ENCODE assay signal across 8 mouse cellular contexts in genomic region chr3:131302452-131303319, GRCm38 (mm10). TPM values are rescaled to one million over a fixed set of nuclear protein-coding genes. Genes with fewer than 3 reads are reported as not detected.
DNase-seq lines count a peak whose midpoint lies in the region; ATAC-seq lines count a peak whose summit lies in the region.

Cyp2u1 (minus strand) TSS chr3:131303227.

- H3K4me2 ChIP-seq in embryonic facial prominence, embryonic 12.5 days (replicated peaks): peak within 1 kb of the TSS; percentile 97
- H3K4me2 ChIP-seq in limb, embryonic 13.5 days (replicated peaks): peak within 1 kb of the TSS; percentile 98
- H3K4me2 ChIP-seq in midbrain, embryonic 15.5 days: peak within 1 kb of the TSS; percentile 86

- no peaks in the 10 kb centered on the region for H3K9me3 ChIP-seq in embryonic facial prominence, embryonic 12.5 days
- no peaks in the 10 kb centered on the region for H3K9me3 ChIP-seq in limb, embryonic 13.5 days
- no peaks in the 10 kb centered on the region for H3K9me3 ChIP-seq in midbrain, embryonic 15.5 days

- H3K36me3 ChIP-seq in embryonic facial prominence, embryonic 12.5 days: no peaks in the 10 kb centered on the region
- H3K36me3 ChIP-seq in limb, embryonic 13.5 days: no peaks in the 10 kb centered on the region
- H3K36me3 ChIP-seq in midbrain, embryonic 15.5 days (replicated peaks): no peaks in the 10 kb centered on the region

- H3K4me1 ChIP-seq in embryonic facial prominence, embryonic 12.5 days: 0 out of 2 replicates have a peak, but pooled peaks cover 9% of the 10 kb centered on the region
- peaks cover 20% of the 10 kb centered on the region for H3K4me1 ChIP-seq in limb, embryonic 13.5 days
- peaks cover 11% of the 10 kb centered on the region for H3K4me1 ChIP-seq in midbrain, embryonic 15.5 days

- peak within 1 kb of the TSS; percentile 65 for H3K9ac ChIP-seq in embryonic facial prominence, embryonic 12.5 days
- peak within 1 kb of the TSS; percentile 74 for H3K9ac ChIP-seq in limb, embryonic 13.5 days
- H3K9ac ChIP-seq in midbrain, embryonic 15.5 days: peak within 1 kb of the TSS; percentile 71

- ATAC-seq in embryonic facial prominence, embryonic 12.5 days (ENCODE audit: insufficient number of reproducible peaks, insufficient read depth, low FRiP score, low TSS enrichment): peak; percentile 94
- peak; percentile 94 for ATAC-seq in limb, embryonic 13.5 days (ENCODE audit: low FRiP score, low read depth)
- ATAC-seq in midbrain, embryonic 15.5 days (replicated peaks): peak; percentile 98

- peak; percentile 91 for DNase-seq in 3T3-L1 (ENCODE audit: low read depth, low spot score)
- peak; percentile 92 for DNase-seq in adrenal gland, postnatal 25 days
- peak; percentile 92 for DNase-seq in heart, adult 8-10 months (ENCODE audit: low spot score)
- peak; percentile 91 to 92 for DNase-seq in kidney, adult 8-10 months
- peak; percentile 79 to 83 for DNase-seq in spleen, adult 18-20 months

- under 1% methylated on average over 71 of the region's 71 CpGs for WGBS in embryonic facial prominence, embryonic 12.5 days
- WGBS in limb, embryonic 13.5 days: under 1% methylated on average over 71 of the region's 71 CpGs
- under 1% methylated on average over 71 of the region's 71 CpGs for WGBS in midbrain, embryonic 15.5 days

- H3K27me3 ChIP-seq in embryonic facial prominence, embryonic 12.5 days: no peaks in the 10 kb centered on the region
- no peaks in the 10 kb centered on the region for H3K27me3 ChIP-seq in limb, embryonic 13.5 days
- H3K27me3 ChIP-seq in midbrain, embryonic 15.5 days (replicated peaks): no peaks in the 10 kb centered on the region; the same call in 1 of the 2 replicates

- H3K4me3 ChIP-seq in embryonic facial prominence, embryonic 12.5 days: peak within 1 kb of the TSS; percentile 74
- peak within 1 kb of the TSS; percentile 73 for H3K4me3 ChIP-seq in limb, embryonic 13.5 days
- peak within 1 kb of the TSS; percentile 79 for H3K4me3 ChIP-seq in midbrain, embryonic 15.5 days

- H3K27ac ChIP-seq in embryonic facial prominence, embryonic 12.5 days: 0 out of 2 replicates have a peak within 1 kb of the TSS, but pooled peaks have one; percentile 23
- 0 out of 2 replicates have a peak within 1 kb of the TSS, but pooled peaks have one; percentile 3 for H3K27ac ChIP-seq in limb, embryonic 13.5 days
- peak within 1 kb of the TSS; percentile 86 for H3K27ac ChIP-seq in midbrain, embryonic 15.5 days

RNA-seq across cellular contexts. Expression of gene Cyp2u1, which starts in this region (rescaled TPM):
- 20.8 and 24.4 TPM in 2 replicates for total RNA-seq in adrenal gland, postnatal 25 days (2021)
- polyA plus RNA-seq in embryonic facial prominence, embryonic 12.5 days (2016; fragmentation: Nextera tagmentation; extraction: Ambion mirVana): 2.3 and 2.5 TPM in 2 replicates
- 10 to 100 TPM; 33.6 to 39.7 (median 37.5) TPM for total RNA-seq in heart, adult 8-10 months (2022)
- 2.5 and 2.6 TPM in 2 replicates for polyA plus RNA-seq in limb, embryonic 13.5 days (2015; fragmentation: Nextera tagmentation; extraction: Ambion mirVana)
- polyA plus RNA-seq in midbrain, embryonic 15.5 days (2015; fragmentation: Nextera tagmentation; extraction: Ambion mirVana): 7.3 and 8.1 TPM in 2 replicates

Comparison
In these comparisons a context has a peak if more than half of its experiments do, and no peak if none do; other contexts are left out.
1. Peak in every context shown above with its lines: DNase-seq, ATAC-seq, H3K4me3 ChIP-seq and H3K27ac ChIP-seq.
2. H3K27ac ChIP-seq: peak in every context shown above with its lines; median percentile 86 in midbrain, embryonic 15.5 days; 23 in embryonic facial prominence, embryonic 12.5 days; 3 in limb, embryonic 13.5 days.